Mouse (Mus musculus) liver, adult 2 months (tissue): ENCODE data around the gene Exoc7.

Source experiments
- CTCF ChIP-seq: fragments of 200-500 bp; IDR thresholded peaks from 2 replicates; pipeline ENCODE4 v1.5.1; 2011; ENCODE audit warnings: low read depth, low read length, control low read depth
- POLR2A ChIP-seq: fragments of 200-500 bp; IDR thresholded peaks from 2 replicates; pipeline ENCODE4 v1.6.1; 2011; ENCODE audit warnings: low read length, control low read depth; ENCODE audit not compliant: insufficient read depth; ENCODE audit errors: extremely low read depth

- TF ChIP-seq POLR2A (no peak), CTCF (no peak)
Measured at GRCm38 (mm10) chr11:116255090-116255981, 51.7 kb downstream of the Exoc7 start.
